Mouse (Mus musculus): ENCODE results near the gene Prkd2. TPM values are rescaled to one million over a fixed set of nuclear protein-coding genes. Genes with fewer than 3 reads are reported as not detected.

Gene Prkd2
- polyA plus RNA-seq, 1 experiment from 2014 or later = 12.6 TPM

DNA sequence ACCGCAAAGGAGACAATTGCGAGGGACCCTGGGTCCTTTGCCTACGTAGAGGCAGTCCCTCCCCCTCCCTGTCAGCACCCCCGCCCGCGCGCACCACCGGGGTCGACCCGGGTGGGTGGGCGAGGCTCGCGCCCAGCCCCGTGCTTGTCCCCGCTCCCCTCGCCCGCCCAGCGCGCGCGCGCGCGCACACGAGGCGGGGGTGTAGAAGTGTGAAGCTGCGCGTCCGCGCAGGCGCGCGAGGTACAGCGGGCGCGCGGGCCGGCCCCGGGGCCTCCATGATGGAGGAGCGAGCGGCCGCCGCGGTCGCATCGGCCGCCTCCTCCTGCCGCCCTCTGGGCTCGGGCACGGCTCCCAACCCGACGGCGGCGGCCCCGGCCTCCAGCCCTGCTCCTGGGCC lies 26.6 kb upstream of the Prkd2 start:
- WGBS = under 1% methylated on average over 55 of the region's 55 CpGs
- Histone ChIP-seq H3K4me1 (replicated peaks) (peaks cover 69% of the 10 kb centered on the region), H3K27me3 (ENCODE audit: insufficient read depth, poor library complexity, severe bottlenecking) (peaks cover 29% of the 10 kb centered on the region), H3K4me3 (peak overlapping the region; percentile 97), H3K27ac (peak overlapping the region; percentile 100), H3K36me3 (peaks cover 28% of the 10 kb centered on the region), H3K9me3 (no peaks in the 10 kb centered on the region)
- peak; percentile 81 for DNase-seq (ENCODE audit: low spot score)

GRCm38 (mm10) chr7:16816475-16817122 lies 26.1 kb upstream of the Prkd2 start, which contains the start of gene Fkrp:
Gene Fkrp, minus strand, starts transcription at chr7:16816732.
- Histone ChIP-seq H3K36me3 (peaks cover 29% of the 10 kb centered on the region), H3K4me3 (peak within 1 kb of the TSS; percentile 97), H3K4me1 (replicated peaks) (peaks cover 69% of the 10 kb centered on the region), H3K27me3 (ENCODE audit: insufficient read depth, poor library complexity, severe bottlenecking) (peaks cover 24% of the 10 kb centered on the region), H3K27ac (peak within 1 kb of the TSS; percentile 100), H3K9me3 (no peaks in the 10 kb centered on the region)
- under 1% methylated on average over 64 of the region's 64 CpGs for WGBS
- DNase-seq (ENCODE audit: low spot score) = peak; percentile 63

- H3K4me3 ChIP-seq = peak overlapping the region; percentile 97
- H3K36me3 ChIP-seq = peaks cover 38% of the 10 kb centered on the region
- DNase-seq (ENCODE audit: low spot score) = no peak
- H3K27me3 ChIP-seq (ENCODE audit: insufficient read depth, poor library complexity, severe bottlenecking) = peaks cover 13% of the 10 kb centered on the region
- H3K9me3 ChIP-seq = no peaks in the 10 kb centered on the region
- peak overlapping the region; percentile 100 for H3K27ac ChIP-seq
- WGBS = 75% methylated on average over 3 of the region's 3 CpGs
- peaks cover 69% of the 10 kb centered on the region for H3K4me1 ChIP-seq (replicated peaks)
Measured at GRCm38 (mm10) chr7:16817693-16818092, 25.0 kb upstream of the Prkd2 start.

DNA sequence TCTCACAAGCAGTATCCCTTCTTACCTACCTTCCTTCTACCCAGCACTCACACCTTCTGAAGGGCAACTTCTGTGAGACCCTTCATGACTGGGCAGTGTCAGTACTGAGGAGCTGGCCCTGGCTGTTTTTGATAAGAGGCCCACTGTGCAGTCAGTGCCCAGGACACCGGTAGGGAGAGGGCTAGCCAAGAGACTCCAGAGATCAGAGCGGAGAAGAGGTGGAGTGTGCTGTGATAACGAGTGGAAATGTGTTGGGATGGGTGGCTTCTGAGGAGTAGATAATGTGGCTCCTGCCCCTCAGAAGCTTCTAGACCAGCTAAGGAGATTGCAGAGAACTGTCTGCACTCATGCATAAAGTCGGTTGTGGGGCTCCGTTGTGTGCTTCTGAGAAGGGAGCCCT lies 22.9 kb upstream of the Prkd2 start:
- no peak for DNase-seq (ENCODE audit: low spot score)
- H3K27me3 ChIP-seq (ENCODE audit: insufficient read depth, poor library complexity, severe bottlenecking) = no peaks in the 10 kb centered on the region
- H3K9me3 ChIP-seq = no peaks in the 10 kb centered on the region
- no peak overlapping the region for H3K4me3 ChIP-seq
- peaks cover 40% of the 10 kb centered on the region for H3K36me3 ChIP-seq
- peaks cover 68% of the 10 kb centered on the region for H3K4me1 ChIP-seq (replicated peaks)
- no peak overlapping the region for H3K27ac ChIP-seq
- WGBS = 83% methylated on average over 5 of the region's 5 CpGs

GRCm38 (mm10) chr7:16820271-16820763 lies 22.4 kb upstream of the Prkd2 start:
- DNase-seq (ENCODE audit: low spot score) = no peak
- Histone ChIP-seq H3K4me1 (replicated peaks) (peaks cover 62% of the 10 kb centered on the region), H3K27ac (no peak overlapping the region)

DNA sequence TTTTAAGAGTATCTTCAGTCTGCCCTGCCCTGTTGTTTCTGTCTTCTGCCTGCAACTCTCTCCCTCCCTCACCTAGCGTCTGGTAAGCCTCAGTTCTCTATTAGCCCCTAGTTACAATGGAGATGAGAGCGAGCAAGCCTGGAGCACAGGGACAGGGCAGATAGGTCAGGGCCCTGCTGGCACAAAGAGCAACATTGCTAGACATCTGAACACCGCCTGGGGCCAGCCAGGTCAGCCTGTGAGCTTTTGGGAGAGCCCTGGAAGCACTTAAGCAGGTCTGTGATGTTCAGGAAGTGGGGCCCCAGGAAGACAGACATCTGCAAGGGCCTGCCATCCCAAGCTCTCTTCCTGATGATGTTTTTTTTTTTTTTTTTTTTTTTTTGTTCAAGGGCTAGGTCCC lies 21.6 kb upstream of the Prkd2 start:
- Histone ChIP-seq H3K27ac (no peak overlapping the region), H3K4me1 (replicated peaks) (peaks cover 56% of the 10 kb centered on the region), H3K36me3 (peaks cover 53% of the 10 kb centered on the region), H3K4me3 (peak overlapping the region; percentile 11; the same call in 1 of the 2 replicates), H3K9me3 (no peaks in the 10 kb centered on the region), H3K27me3 (ENCODE audit: insufficient read depth, poor library complexity, severe bottlenecking) (no peaks in the 10 kb centered on the region)
- WGBS = 20% methylated on average over 3 of the region's 3 CpGs
- DNase-seq (ENCODE audit: low spot score) = peak; percentile 50

More at GRCm38 (mm10) chr7:16820271-16820763, 22.4 kb upstream of the Prkd2 start:
- Histone ChIP-seq H3K27me3 (ENCODE audit: insufficient read depth, poor library complexity, severe bottlenecking) (no peaks in the 10 kb centered on the region), H3K9me3 (no peaks in the 10 kb centered on the region), H3K4me3 (no peak overlapping the region), H3K36me3 (peaks cover 46% of the 10 kb centered on the region)
- 71% methylated on average over 5 of the region's 5 CpGs for WGBS

DNA sequence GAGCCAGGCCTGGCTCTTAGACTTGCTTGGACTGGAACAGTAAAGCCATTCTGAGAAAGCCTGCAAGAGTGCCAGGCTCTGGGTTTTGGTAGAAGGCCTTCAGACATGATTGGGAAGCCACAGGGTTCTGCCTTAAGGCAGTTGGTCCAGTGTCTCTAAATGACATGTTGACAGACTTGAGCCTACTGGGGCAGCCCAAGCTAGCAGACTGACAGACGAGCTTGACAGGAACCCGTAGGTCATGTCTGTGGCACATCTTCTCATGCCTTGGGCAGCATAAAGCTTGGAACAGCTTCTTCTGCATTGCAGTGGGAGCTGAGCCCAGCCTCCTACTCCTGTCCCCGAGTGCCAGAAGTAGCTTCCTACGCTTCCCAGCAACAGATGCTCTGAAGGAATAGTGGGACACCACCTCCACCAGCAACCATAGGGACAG lies 21.0 kb upstream of the Prkd2 start:
- 66% methylated on average over 4 of the region's 4 CpGs for WGBS
- H3K27ac ChIP-seq = 0 out of 2 replicates have a peak overlapping the region, but pooled peaks have one; percentile 12

GRCm38 (mm10) chr7:16823734-16824133 lies 19.0 kb upstream of the Prkd2 start:
- Histone ChIP-seq H3K27ac (no peak overlapping the region), H3K27me3 (ENCODE audit: insufficient read depth, poor library complexity, severe bottlenecking) (no peaks in the 10 kb centered on the region), H3K4me3 (no peak overlapping the region), H3K36me3 (peaks cover 73% of the 10 kb centered on the region), H3K9me3 (no peaks in the 10 kb centered on the region), H3K4me1 (replicated peaks) (peaks cover 41% of the 10 kb centered on the region)
- WGBS = 78% methylated on average over 5 of the region's 5 CpGs
- no peak for DNase-seq (ENCODE audit: low spot score)

More for the DNA sequence above, 21.0 kb upstream of the Prkd2 start:
- Histone ChIP-seq H3K4me1 (replicated peaks) (peaks cover 60% of the 10 kb centered on the region), H3K27me3 (ENCODE audit: insufficient read depth, poor library complexity, severe bottlenecking) (no peaks in the 10 kb centered on the region), H3K9me3 (no peaks in the 10 kb centered on the region), H3K36me3 (peaks cover 59% of the 10 kb centered on the region), H3K4me3 (no peak overlapping the region)
- no peak for DNase-seq (ENCODE audit: low spot score)

DNA sequence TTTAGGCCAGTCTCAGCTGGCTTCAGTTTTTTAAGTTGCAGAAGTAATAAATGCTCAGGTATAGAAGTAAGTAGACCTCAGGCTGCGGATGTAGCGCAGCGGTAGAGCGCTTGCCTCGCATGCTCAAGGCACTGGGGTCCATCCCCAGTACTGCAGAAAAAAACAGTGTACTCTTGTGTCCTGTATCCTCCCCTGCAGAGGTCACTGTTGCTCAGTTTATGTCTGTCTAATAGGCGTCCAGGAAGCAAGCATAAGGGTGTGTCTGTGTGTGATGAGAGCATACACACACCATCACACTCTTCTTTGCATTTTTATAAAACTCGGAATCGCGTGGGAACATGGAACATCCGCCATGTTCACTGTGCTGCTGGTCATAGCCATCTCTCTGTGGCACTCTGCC lies 16.9 kb upstream of the Prkd2 start:
- no peak overlapping the region for H3K27ac ChIP-seq
- no peak for DNase-seq (ENCODE audit: low spot score)
- H3K4me1 ChIP-seq (replicated peaks) = peaks cover 21% of the 10 kb centered on the region
- H3K4me3 ChIP-seq = no peak overlapping the region
- no peaks in the 10 kb centered on the region for H3K27me3 ChIP-seq (ENCODE audit: insufficient read depth, poor library complexity, severe bottlenecking)
- 86% methylated on average over 10 of the region's 10 CpGs for WGBS
- peaks cover 93% of the 10 kb centered on the region for H3K36me3 ChIP-seq
- no peaks in the 10 kb centered on the region for H3K9me3 ChIP-seq

GRCm38 (mm10) chr7:16826571-16826970 lies 16.1 kb upstream of the Prkd2 start:
- H3K36me3 ChIP-seq = peaks cover 100% of the 10 kb centered on the region

GRCm38 (mm10) chr7:16827274-16827673 lies 15.4 kb upstream of the Prkd2 start:
- peaks cover 6% of the 10 kb centered on the region; the same call in 1 of the 2 replicates for H3K4me1 ChIP-seq (replicated peaks)
- H3K9me3 ChIP-seq = no peaks in the 10 kb centered on the region
- H3K36me3 ChIP-seq = peaks cover 100% of the 10 kb centered on the region
- no peak overlapping the region for H3K4me3 ChIP-seq
- no peak for DNase-seq (ENCODE audit: low spot score)
- no peaks in the 10 kb centered on the region for H3K27me3 ChIP-seq (ENCODE audit: insufficient read depth, poor library complexity, severe bottlenecking)
- 83% methylated on average over 4 of the region's 4 CpGs for WGBS
- no peak overlapping the region for H3K27ac ChIP-seq

More at GRCm38 (mm10) chr7:16826571-16826970, 16.1 kb upstream of the Prkd2 start:
- Histone ChIP-seq H3K4me1 (replicated peaks) (peaks cover 13% of the 10 kb centered on the region), H3K27me3 (ENCODE audit: insufficient read depth, poor library complexity, severe bottlenecking) (no peaks in the 10 kb centered on the region), H3K9me3 (no peaks in the 10 kb centered on the region), H3K27ac (no peak overlapping the region), H3K4me3 (no peak overlapping the region)
- whole genome bisulfite sequencing = 79% methylated on average over 5 of the region's 5 CpGs
- no peak for DNase-seq (ENCODE audit: low spot score)

GRCm38 (mm10) chr7:16830449-16830848 lies 12.3 kb upstream of the Prkd2 start:
- Histone ChIP-seq H3K27ac (no peak overlapping the region), H3K9me3 (no peaks in the 10 kb centered on the region), H3K36me3 (peaks cover 100% of the 10 kb centered on the region), H3K27me3 (ENCODE audit: insufficient read depth, poor library complexity, severe bottlenecking) (no peaks in the 10 kb centered on the region), H3K4me3 (no peak overlapping the region; the same call in 1 of the 2 replicates), H3K4me1 (replicated peaks) (peaks cover 6% of the 10 kb centered on the region; the same call in 1 of the 2 replicates)
- DNase-seq (ENCODE audit: low spot score) = no peak
- 87% methylated on average over 9 of the region's 9 CpGs for WGBS

Measured in hindbrain, embryonic 10.5 days (tissue).